Mouse (Mus musculus): ENCODE measurements around the gene Ager. TPM values are rescaled to one million over a fixed set of nuclear protein-coding genes. Genes with fewer than 3 reads are reported as not detected.

Ager gene
- polyA plus RNA-seq, 1 experiment from 2014 or later, result 4.0 TPM

Other genes with a start within 250 kb of the Ager start
- 0.22 and 0.27 TPM in 2 replicates for gene Btnl2, start 243.0 kb upstream of the Ager start, polyA plus RNA-seq (2015; fragmentation: Nextera tagmentation; extraction: Ambion mirVana)
- 0.27 and 0.29 TPM in 2 replicates for gene Btnl1, start 220.7 kb upstream of the Ager start, polyA plus RNA-seq (2015; fragmentation: Nextera tagmentation; extraction: Ambion mirVana)
- 0.71 and 0.94 TPM in 2 replicates for gene BC051142, start 199.0 kb upstream of the Ager start, polyA plus RNA-seq (2015; fragmentation: Nextera tagmentation; extraction: Ambion mirVana)
- 0.09 and 0.13 TPM in 2 replicates for gene Btnl4, start 120.5 kb upstream of the Ager start, polyA plus RNA-seq (2015; fragmentation: Nextera tagmentation; extraction: Ambion mirVana)
- 0.12 and 0.20 TPM in 2 replicates for gene Btnl6, start 80.5 kb upstream of the Ager start, polyA plus RNA-seq (2015; fragmentation: Nextera tagmentation; extraction: Ambion mirVana)
- gene Notch4, start 33.6 kb upstream of the Ager start, polyA plus RNA-seq (2015; fragmentation: Nextera tagmentation; extraction: Ambion mirVana), result 1.4 and 2.0 TPM in 2 replicates
- gene Gpsm3, start 8.1 kb upstream of the Ager start, polyA plus RNA-seq (2015; fragmentation: Nextera tagmentation; extraction: Ambion mirVana), result 228 and 241 TPM in 2 replicates
- 10.4 and 13.3 TPM in 2 replicates for gene Pbx2, start 6.6 kb upstream of the Ager start, polyA plus RNA-seq (2015; fragmentation: Nextera tagmentation; extraction: Ambion mirVana)
- gene Rnf5, start 5.8 kb downstream of the Ager start, polyA plus RNA-seq (2015; fragmentation: Nextera tagmentation; extraction: Ambion mirVana), result 135 and 144 TPM in 2 replicates
- 37.5 and 44.9 TPM in 2 replicates for gene Agpat1, start 6.4 kb downstream of the Ager start, polyA plus RNA-seq (2015; fragmentation: Nextera tagmentation; extraction: Ambion mirVana)
- gene Egfl8, start 18.1 kb downstream of the Ager start, polyA plus RNA-seq (2015; fragmentation: Nextera tagmentation; extraction: Ambion mirVana), result 3.1 and 3.3 TPM in 2 replicates
- 38.4 and 45.5 TPM in 2 replicates for gene Ppt2, start 30.6 kb downstream of the Ager start, polyA plus RNA-seq (2015; fragmentation: Nextera tagmentation; extraction: Ambion mirVana)
- gene Prrt1, start 31.7 kb downstream of the Ager start, polyA plus RNA-seq (2015; fragmentation: Nextera tagmentation; extraction: Ambion mirVana), result 37.4 and 39.4 TPM in 2 replicates
- 12.5 TPM in 2 replicates for gene Fkbpl, start 46.9 kb downstream of the Ager start, polyA plus RNA-seq (2015; fragmentation: Nextera tagmentation; extraction: Ambion mirVana)
- 56.6 and 60.8 TPM in 2 replicates for gene Atf6b, start 49.3 kb downstream of the Ager start, polyA plus RNA-seq (2015; fragmentation: Nextera tagmentation; extraction: Ambion mirVana)
- gene Tnxb, start 72.7 kb downstream of the Ager start, polyA plus RNA-seq (2015; fragmentation: Nextera tagmentation; extraction: Ambion mirVana), result 0.54 and 0.59 TPM in 2 replicates
- gene C4b, start 146.0 kb downstream of the Ager start, polyA plus RNA-seq (2015; fragmentation: Nextera tagmentation; extraction: Ambion mirVana), result 0.32 and 0.49 TPM in 2 replicates
- gene Cyp21a1, start 206.7 kb downstream of the Ager start, polyA plus RNA-seq (2015; fragmentation: Nextera tagmentation; extraction: Ambion mirVana), result not detected in 2 replicates
- gene Stk19, start 239.1 kb downstream of the Ager start, polyA plus RNA-seq (2015; fragmentation: Nextera tagmentation; extraction: Ambion mirVana), result 39.3 and 48.6 TPM in 2 replicates
- gene Dxo, start 239.2 kb downstream of the Ager start, polyA plus RNA-seq (2015; fragmentation: Nextera tagmentation; extraction: Ambion mirVana), result 48.8 and 53.3 TPM in 2 replicates

Measured in thymus, postnatal 0 days (tissue).